Mouse (Mus musculus): ENCODE measurements at regions not wholly inside any gene's neighbourhood (a gene's known extent, or its start where the extent isn't known, plus 50 kb on each side); places are given as distances from the start of the nearest gene placed in this dataset.

- no peak for TF ChIP-seq CTCF (conservative IDR thresholded peaks at IDR 0.05; ENCODE audit: insufficient read depth, insufficient read length, low read depth, low read length)
- TF ChIP-seq POLR2A (IDR thresholded peaks at IDR 0.05; ENCODE audit: low read depth, low read length): no peak
These were observed 130.0 kb upstream of the Gm9833 start for GRCm38 (mm10) chr3:9957870-9958269.

Data from kidney, adult 2 months (tissue).